Mouse (Mus musculus): ENCODE results near the gene Gys1.

Gys1 gene

GRCm38 (mm10) chr7:45413864-45414739, 20.5 kb upstream of the Gys1 start:
- in situ Hi-C loops (cut with MboI, MseI): no loop called here

- in situ Hi-C loops (cut with MboI, MseI): no loop called here
These were observed 19.9 kb upstream of the Gys1 start for GRCm38 (mm10) chr7:45414740-45415224.

- in situ Hi-C loops (cut with MboI, MseI): no loop called here
These were observed 19.0 kb upstream of the Gys1 start for GRCm38 (mm10) chr7:45415636-45416035.

DNA sequence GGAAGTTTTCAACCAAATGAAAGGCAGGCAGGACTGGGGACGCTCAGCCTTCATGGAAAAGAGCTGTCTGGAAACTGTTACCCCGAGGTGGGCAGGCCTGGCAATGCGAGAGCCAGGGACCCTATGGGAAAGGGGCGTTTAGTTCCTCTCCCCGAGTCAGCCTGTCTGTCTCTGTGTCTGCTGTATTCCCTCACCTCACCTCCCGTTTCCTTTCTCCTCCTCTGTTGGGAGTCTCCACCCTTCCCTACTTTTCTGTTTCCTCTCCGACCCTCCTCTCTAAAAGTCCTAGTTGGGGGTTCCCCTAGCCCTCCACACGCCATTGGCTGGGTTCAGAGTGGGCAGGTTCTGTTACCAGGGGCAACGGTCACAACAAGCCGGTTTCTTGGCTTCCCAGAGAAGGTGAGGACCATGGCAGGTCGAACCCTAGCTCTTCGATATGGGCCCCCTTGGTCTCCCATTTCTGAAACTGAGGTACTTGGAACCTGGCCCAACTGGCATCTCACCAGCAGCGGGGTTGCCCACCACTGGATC, 16.6 kb upstream of the Gys1 start:
- in situ Hi-C loops (cut with MboI, MseI): no loop called here

DNA sequence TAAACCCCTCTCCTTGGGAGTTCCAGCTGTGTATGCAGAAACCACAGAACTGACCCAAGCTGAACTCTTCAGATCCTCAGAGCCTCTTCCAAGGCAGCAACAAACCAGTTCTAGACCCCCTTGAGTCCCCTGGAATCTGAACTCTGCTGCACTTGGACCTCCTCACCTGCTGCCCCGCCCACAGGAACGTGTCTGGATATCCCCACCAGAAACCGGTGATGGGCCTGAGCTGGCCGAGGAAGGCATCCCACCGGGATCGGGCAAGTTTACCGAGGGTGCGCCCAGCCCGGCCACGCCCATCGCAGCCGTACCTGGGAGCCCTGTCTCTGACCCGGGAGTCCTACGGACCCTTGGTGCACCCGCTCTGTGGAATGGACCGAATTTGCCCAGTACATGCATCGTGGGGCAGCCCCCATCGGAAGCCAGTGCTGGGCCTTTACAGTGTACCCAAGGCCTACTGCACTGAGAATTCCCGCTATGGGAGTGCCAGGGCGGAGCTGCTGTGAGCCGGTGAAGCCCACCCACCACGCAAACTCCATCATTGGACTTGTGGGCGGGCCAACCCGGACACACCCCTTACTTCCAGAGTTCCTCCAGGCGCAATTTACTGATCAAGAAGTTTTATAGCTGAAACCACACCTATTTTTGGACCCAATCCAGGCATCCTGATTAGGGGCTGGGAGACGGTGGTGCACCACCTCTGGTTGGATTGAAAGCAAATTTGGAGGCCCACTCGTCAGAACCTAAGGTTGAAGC, 14.6 kb upstream of the Gys1 start:
- in situ Hi-C loops (cut with MboI, MseI): no loop called here

- in situ Hi-C loops (cut with MboI, MseI): no loop called here
These were observed 14.1 kb upstream of the Gys1 start, which contains the start of gene Lhb for GRCm38 (mm10) chr7:45420615-45420919. TSS of gene Lhb (plus strand) at chr7:45420820.

DNA sequence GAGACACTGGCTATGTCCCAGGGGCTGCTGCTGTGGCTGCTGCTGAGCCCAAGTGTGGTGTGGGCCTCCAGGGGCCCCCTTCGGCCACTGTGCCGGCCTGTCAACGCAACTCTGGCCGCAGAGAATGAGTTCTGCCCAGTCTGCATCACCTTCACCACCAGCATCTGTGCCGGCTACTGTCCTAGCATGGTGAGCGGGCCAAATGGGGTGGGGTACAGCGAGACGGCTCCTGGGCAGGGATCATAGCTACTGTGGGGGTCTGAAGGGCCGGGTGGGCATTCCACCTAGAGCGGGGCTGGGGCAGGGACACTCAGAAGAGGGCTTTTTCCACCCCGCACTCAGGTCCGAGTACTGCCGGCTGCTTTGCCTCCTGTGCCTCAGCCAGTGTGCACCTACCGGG, 13.4 kb upstream of the Gys1 start:
- in situ Hi-C loops (cut with MboI, MseI): no loop called here

DNA sequence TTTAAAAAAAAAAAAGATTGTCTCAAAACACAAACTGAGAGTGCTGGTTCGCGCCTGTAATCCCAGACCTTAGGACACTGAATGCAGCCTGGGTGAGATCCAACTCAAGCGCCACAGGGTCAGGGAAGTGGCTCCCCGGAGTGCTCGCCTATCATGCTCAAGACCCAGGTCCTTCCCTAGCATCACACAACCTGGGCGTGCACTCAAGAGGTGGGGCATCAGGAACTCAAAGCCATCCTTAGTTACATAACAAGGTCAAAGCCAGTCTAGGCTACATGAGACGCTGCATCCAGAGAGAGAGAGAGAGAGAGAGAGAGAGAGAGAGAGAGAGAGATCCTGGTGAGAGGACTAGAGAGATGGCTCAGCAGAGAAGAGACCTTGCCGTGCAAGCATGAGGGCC, 8.1 kb upstream of the Gys1 start:
- in situ Hi-C loops (cut with MboI, MseI): no loop called here

- in situ Hi-C loops (cut with MboI, MseI): no loop called here
These were observed 825 bp upstream of the Gys1 start for GRCm38 (mm10) chr7:45433835-45434202.

- in situ Hi-C loops (cut with MboI, MseI): no loop called here
These were observed 394 bp downstream of the Gys1 start for GRCm38 (mm10) chr7:45435038-45435437.

DNA sequence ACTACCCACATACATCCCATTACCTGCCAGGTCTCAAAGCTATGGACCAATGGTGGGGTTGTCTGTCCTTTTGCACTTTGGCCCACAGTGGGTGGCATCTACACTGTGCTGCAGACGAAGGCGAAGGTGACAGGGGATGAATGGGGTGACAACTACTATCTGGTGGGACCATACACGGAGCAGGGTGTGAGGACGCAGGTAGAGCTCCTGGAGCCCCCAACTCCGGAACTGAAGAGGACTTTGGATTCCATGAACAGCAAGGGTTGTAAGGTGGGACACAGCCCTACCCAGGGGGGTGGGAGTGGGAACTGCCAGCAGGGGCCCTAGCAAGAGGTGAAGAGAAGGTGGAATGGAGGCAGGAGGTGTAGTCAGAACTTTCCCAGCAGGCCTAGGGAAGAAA, 1.8 kb downstream of the Gys1 start:
- in situ Hi-C loops (cut with MboI, MseI): no loop called here

DNA sequence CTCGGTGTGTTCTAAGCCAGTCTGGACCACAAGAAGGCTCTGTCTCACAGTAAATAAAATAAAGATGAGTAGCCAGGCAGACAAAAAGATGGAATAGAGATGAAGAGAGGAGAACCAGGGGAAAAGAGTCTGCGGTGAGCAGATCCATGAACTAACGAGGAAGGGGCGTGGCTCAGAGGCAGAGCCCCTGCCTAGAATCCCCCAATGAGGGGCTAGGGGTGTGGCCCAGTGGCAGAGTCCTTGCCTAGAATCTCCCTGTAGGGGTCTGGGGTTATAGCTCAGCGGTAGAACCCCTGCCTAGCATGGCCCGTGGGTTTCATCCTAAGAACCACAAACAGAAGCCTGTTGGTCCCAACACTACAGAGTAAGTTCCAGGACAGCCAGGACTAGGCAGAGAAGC, 2.4 kb downstream of the Gys1 start:
- in situ Hi-C loops (cut with MboI, MseI): no loop called here

GRCm38 (mm10) chr7:45437521-45438276, 3.1 kb downstream of the Gys1 start, which contains the start of gene Ruvbl2:
TSS of gene Ruvbl2 (minus strand) at chr7:45438096.
- in situ Hi-C loops (cut with MboI, MseI): no loop called here

DNA sequence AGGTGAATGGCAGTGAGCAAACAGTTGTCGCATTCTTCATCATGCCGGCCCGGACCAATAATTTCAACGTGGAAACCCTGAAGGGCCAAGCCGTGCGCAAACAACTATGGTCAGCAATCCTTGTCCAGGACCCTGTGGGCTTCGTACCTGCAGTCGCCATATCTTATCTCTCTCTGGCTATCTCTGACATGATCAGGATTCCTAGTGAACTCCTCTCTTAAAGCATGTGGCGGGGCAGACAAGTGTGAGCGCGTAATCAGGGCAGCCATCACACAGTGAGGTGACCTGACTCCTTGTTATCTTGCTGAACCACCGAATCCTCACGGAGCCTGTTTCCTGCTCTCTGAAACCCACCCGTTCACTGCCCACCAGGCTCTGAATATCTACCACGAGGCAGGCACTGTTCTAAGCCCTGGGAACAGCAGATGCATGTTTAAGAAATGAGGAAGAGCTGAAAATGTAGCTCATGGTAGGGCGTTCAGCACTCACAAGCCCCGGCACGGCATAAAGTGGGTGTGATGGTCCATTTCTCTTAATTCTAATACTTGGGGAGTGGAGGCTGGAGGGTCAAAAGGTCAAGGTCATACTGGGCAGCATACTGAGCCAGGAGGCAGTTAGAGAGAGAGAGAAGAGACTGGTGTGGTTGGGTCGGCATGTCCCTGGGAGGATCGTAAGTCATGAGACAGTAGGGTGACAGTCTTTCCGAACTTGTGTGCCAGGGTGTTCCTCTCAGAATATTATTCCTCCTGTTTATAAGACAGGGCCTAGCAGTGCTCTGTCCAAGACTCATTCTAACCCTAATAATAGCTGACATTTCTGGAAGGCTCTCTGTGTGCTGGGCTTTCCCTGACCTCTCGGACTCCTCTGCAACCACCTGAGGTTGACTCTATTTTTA, 9.1 kb downstream of the Gys1 start:
- in situ Hi-C loops (cut with MboI, MseI): no loop called here

- in situ Hi-C loops (cut with MboI, MseI): no loop called here
These were observed 11.9 kb downstream of the Gys1 start for GRCm38 (mm10) chr7:45446589-45446988.

GRCm38 (mm10) chr7:45447325-45447990, 12.8 kb downstream of the Gys1 start:
- in situ Hi-C loops (cut with MboI, MseI): no loop called here

DNA sequence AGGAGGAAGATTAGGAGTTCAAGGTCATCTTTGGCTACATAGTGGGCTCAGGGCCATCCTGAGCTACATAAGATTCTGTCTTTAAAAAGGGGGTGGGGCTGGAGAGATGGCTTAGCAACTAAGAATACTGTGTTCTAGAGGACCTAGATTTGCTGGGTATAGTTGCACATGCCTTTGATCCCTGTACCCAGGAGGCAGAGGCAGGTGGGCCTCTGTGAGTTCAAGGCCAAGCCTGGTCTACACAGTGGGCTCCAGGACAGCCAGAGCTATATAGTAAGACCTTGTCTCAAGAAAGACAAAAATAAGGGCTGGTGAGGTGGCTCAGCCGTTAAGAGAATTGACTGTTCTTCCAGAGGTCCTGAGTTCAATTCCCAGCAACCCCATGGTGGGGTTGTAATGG, 15.3 kb downstream of the Gys1 start:
- in situ Hi-C loops (cut with MboI, MseI): no loop called here

DNA sequence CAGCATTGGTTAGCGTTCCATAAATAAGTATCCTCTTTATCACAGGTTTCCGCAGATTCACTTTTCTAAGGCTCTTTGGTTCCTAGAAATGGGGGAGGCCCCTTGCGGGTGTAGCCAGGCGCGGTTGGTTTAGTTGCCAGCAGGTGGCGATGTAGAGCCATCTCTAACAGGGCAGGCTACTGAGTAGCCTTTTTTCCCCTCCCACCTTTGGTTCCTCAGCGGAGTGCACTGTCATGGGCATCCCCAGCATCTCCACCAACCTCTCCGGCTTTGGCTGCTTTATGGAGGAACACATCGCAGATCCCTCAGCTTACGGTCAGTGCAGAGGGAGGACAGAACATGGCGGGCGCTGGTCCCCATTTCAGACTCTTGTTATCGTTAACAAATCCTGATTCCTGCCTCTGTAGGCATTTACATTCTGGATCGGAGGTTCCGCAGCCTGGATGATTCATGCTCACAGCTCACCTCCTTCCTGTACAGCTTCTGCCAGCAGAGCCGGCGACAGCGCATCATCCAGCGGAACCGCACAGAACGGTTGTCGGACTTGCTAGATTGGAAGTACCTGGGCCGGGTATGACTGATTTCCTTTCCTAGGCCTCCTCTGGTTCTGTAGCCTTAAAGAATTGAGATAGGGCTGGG, 16.8 kb downstream of the Gys1 start:
- in situ Hi-C loops (cut with MboI, MseI): no loop called here

- in situ Hi-C loops (cut with MboI, MseI): no loop called here
These were observed 20.3 kb downstream of the Gys1 start for GRCm38 (mm10) chr7:45454971-45455370.
